Mouse (Mus musculus) heart, embryonic 16.5 days (tissue): ENCODE data around the gene Ptgir. TPM values are rescaled to one million over a fixed set of nuclear protein-coding genes. Genes with fewer than 3 reads are reported as not detected.

Source experiments
- ATAC-seq: fragments of 200-750 bp; cut with Nextera tagmentation; replicated peaks from 2 replicates; pipeline ENCODE4 v1.8.0; 2017; ENCODE audit warnings: moderate number of reproducible peaks; ENCODE audit not compliant: insufficient read depth, low FRiP score; ENCODE audit errors: extremely low read depth
- H3K27ac ChIP-seq: fragments of 300-500 bp; sonication (generic); 2 replicates; pipeline ENCODE4 v1.5.1; 2014; ENCODE audit warnings: mild to moderate bottlenecking, low read length, control low read depth, moderate library complexity
- H3K27me3 ChIP-seq: fragments of 300-500 bp; sonication (generic); 2 replicates; pipeline ENCODE4 v1.6.1; 2014; ENCODE audit warnings: low read length, mixed read lengths; ENCODE audit not compliant: control insufficient read depth, insufficient read depth
- H3K36me3 ChIP-seq: fragments of 300-500 bp; sonication (generic); 2 replicates; pipeline ENCODE4 v1.6.1; 2014; ENCODE audit not compliant: control insufficient read depth, insufficient read depth
- H3K4me1 ChIP-seq: fragments of 300-500 bp; sonication (generic); 2 replicates; pipeline ENCODE4 v1.6.1; 2014; ENCODE audit warnings: low read length, mixed read lengths; ENCODE audit not compliant: control insufficient read depth, insufficient read depth
- H3K4me2 ChIP-seq: fragments of 300-500 bp; sonication (generic); 2 replicates; pipeline ENCODE4 v1.6.1; 2014; ENCODE audit warnings: low read depth, mild to moderate bottlenecking, control low read depth, low read length
- H3K4me3 ChIP-seq: fragments of 300-500 bp; sonication (generic); 2 replicates; pipeline ENCODE4 v1.5.1; 2014; ENCODE audit warnings: mild to moderate bottlenecking, control low read depth, low read length
- H3K9ac ChIP-seq: fragments of 300-500 bp; sonication (generic); 2 replicates; pipeline ENCODE4 v1.6.1; 2014; ENCODE audit warnings: low read length, control low read depth
- H3K9me3 ChIP-seq: fragments of 300-500 bp; sonication (generic); replicated peaks from 2 replicates; pipeline ENCODE4 v1.6.1; 2016; ENCODE audit warnings: low read length; ENCODE audit not compliant: control insufficient read depth
- whole genome bisulfite sequencing: fragments of 180-500 bp; shearing (Covaris S2); extraction: QIAGEN DNeasy Blood & Tissue Kit; methylation state at CpG from one replicate; pipeline ENCODE4 v1.1.7; 2014; 5-methylcytosine and 5-hydroxymethylcytosine counted together
- polyA plus RNA-seq: library from polyadenylated mRNA; unstranded; fragments of >200 nt; fragmentation: Nextera tagmentation; extraction: Ambion mirVana; gene quantifications from 2 replicates; pipeline ENCODE4 v1.2.1, GENCODE M21; 2015

Gene Ptgir
- polyA plus RNA-seq, 1 experiment from 2014 or later, result 1.4 TPM

DNA sequence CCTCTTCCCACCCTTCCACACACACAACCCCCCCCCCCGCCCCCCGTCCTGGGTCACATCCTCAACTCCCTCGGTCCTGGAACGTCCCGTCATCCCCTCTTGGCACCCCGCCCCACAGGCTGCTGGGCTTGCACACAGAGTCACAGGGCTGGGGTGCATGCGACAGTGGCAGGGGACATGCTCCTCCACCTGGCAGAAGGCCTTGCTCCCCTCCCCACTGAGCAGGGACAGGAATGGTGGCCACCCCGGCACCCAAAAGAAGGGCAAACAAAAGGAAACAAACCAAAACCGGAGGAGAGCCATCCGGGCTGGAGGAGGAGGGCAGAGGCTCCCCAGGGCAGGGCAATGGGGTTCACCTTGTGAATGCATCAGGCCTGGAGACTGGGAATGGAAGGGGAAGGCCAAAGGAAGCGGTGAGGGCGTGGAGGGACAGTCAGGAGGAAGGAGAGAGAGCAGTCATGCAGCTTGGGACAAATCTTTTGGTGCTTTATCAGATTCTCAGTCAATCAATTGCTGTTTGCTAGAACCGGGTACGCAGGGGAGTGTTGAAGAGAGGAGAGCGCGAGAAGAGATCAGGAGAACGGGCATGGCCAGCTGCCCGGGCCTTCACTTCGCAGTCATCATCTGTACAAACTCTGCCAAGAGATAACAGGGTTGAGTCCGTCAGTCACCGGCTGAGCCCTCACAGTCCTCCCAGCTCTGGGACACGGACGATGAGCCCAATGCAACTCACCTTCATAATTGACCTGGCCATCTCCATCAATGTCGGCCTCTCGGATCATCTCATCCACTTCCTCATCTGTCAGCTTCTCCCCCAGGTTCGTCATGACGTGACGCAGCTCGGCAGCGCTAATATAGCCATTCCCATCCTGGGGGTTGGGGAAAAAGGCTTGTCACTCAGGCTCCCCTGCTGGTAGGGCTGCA is 10.3 kb downstream of the Ptgir start:
- 57% methylated on average over 29 of the region's 30 CpGs for WGBS
- Histone ChIP-seq H3K27me3 (0 out of 2 replicates have a peak, but pooled peaks cover 2% of the 10 kb centered on the region), H3K36me3 (peaks cover 44% of the 10 kb centered on the region), H3K9me3 (no peaks in the 10 kb centered on the region), H3K4me2 (no peak overlapping the region), H3K4me1 (peaks cover 30% of the 10 kb centered on the region), H3K4me3 (no peak overlapping the region), H3K27ac (no peak overlapping the region), H3K9ac (no peak overlapping the region)
- no peak for ATAC-seq

DNA sequence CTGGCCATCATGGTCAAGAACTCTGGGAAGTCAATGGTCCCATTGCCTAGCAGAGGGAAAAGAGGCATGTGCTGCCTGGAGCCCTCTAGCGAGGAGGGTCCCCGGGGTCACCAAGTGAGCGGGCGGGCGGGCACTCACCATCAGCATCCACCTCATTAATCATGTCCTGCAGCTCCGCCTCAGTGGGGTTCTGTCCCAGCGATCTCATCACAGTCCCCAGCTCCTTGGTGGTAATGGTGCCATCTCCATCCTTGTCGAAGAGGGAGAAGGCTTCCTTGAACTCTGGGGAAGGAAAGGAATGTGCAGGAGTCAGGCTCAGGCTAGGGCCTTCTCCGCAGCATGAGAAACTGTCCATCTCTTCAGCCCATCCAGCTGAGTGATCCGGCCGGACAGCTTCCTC is 11.2 kb downstream of the Ptgir start:
- 80% methylated on average over 11 of the region's 11 CpGs for WGBS
- Histone ChIP-seq H3K4me1 (peaks cover 39% of the 10 kb centered on the region), H3K9ac (no peak overlapping the region), H3K4me2 (no peak overlapping the region), H3K4me3 (no peak overlapping the region), H3K36me3 (peaks cover 44% of the 10 kb centered on the region), H3K27ac (no peak overlapping the region), H3K9me3 (no peaks in the 10 kb centered on the region), H3K27me3 (0 out of 2 replicates have a peak, but pooled peaks cover 2% of the 10 kb centered on the region)
- no peak for ATAC-seq

DNA sequence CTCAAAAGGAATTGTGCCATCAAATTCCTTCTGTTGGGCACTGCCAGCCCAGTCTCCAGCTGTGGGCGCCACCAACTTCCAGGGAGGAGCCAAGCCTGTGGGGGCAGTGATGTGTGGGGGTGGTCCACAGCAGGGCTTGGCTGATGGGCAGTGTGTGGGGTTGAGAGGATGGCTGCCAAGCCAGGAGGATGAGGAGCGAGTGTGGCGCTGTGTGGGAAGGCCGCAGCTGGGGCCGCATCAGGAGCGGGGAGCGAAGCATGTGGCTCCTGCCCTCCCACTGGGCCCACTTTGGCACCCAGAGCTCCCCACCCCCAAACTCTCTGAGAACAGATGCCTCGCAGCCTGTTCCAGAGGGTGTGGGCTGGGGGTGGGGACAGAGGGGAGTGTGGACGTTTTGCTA is 11.7 kb downstream of the Ptgir start:
- Histone ChIP-seq H3K27me3 (no peaks in the 10 kb centered on the region), H3K4me2 (no peak overlapping the region), H3K9ac (no peak overlapping the region), H3K36me3 (peaks cover 44% of the 10 kb centered on the region), H3K27ac (no peak overlapping the region), H3K4me3 (no peak overlapping the region), H3K9me3 (no peaks in the 10 kb centered on the region), H3K4me1 (peaks cover 44% of the 10 kb centered on the region)
- ATAC-seq, result no peak
- WGBS, result 75% methylated on average over 9 of the region's 9 CpGs

DNA sequence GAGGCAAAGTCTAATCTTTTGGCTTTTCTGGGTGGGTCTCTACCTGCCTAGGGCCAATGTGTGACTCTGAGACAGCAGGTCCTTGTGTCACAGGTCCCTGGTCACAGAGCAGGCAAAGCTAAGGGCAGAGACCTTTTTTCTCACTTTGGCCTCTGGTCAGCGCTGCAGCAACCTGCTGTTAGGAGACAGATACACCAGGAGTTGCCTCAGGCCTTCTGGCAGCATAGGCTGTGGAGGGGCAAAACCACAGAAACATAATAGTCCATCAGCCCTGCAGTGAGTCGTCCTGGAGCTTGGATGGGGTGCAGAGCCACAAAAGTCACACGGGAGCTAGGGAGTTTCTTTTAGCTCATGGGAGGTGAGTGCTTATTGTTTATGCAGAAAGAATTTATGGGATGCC is 12.4 kb downstream of the Ptgir start:
- Histone ChIP-seq H3K27ac (no peak overlapping the region), H3K36me3 (peaks cover 44% of the 10 kb centered on the region), H3K27me3 (no peaks in the 10 kb centered on the region), H3K9ac (no peak overlapping the region), H3K4me1 (peaks cover 45% of the 10 kb centered on the region), H3K9me3 (no peaks in the 10 kb centered on the region), H3K4me3 (no peak overlapping the region), H3K4me2 (no peak overlapping the region)
- ATAC-seq, result no peak
- 79% methylated on average over 3 of the region's 3 CpGs for WGBS

DNA sequence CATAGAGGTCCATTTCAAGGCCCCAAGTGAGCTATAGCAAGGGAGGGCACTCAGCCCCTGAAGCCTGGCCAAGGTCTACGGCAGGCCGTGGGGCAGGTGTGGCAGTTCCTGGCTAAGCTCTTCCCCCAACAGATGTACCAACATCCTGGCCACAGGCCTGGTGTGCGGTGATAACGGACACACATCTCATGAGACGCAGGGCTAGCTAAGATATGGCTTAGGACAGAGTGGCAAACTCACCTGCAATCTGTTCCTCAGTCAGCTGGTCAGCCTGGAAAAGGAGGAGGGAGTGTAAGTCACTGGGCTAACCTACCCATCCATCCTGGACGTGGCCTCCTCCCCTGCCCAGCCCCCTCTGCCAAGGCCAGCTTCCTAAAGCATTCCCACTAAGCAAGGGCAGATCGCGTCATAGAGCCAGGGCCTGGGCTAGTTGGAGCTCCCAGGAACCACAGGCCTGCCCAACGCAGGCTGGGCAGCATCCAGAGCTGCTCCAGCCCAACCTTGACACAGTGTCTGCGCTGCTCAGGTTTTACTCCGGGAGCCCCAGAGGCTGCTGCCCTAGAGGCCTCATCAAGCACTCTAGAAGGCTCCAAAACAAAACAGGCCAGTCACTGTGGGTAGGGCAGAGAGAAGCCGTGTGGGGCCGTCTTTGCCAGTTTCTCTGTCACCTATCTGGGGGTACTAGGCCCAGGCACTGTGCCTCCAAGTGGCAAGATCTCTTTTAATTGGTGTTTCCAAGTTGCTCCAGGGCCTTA is 13.3 kb downstream of the Ptgir start:
- Histone ChIP-seq H3K27ac (0 out of 2 replicates have a peak overlapping the region, but pooled peaks have one; percentile 25), H3K36me3 (peaks cover 39% of the 10 kb centered on the region), H3K4me3 (no peak overlapping the region), H3K9me3 (no peaks in the 10 kb centered on the region), H3K9ac (peak overlapping the region; percentile 37; the same call in 1 of the 2 replicates), H3K27me3 (no peaks in the 10 kb centered on the region), H3K4me2 (no peak overlapping the region), H3K4me1 (peaks cover 45% of the 10 kb centered on the region)
- no peak for ATAC-seq
- WGBS, result 77% methylated on average over 13 of the region's 13 CpGs

DNA sequence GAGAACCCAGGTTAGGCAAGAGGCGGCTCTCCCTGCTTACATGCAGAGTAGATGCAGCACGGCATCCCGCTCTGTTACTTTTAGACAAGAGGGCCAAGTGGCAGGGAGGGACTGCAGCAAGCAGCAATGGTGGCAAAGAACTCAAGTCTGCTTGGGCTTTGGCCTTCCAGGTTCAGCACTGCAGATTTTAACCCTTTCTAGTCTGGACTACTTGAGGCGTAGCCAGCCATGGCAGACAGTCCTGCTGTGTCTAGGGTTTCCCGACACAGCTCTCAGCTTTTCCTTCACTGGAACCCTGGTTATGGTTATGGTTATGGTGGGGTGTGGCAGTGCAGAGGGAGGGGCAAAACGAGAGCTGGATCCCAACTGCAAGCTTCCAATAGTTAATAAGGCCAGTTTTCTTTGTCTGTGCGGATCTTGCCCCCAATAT is 13.9 kb downstream of the Ptgir start:
- no peak overlapping the region for H3K9ac ChIP-seq
- H3K4me3 ChIP-seq, result no peak overlapping the region
- H3K36me3 ChIP-seq, result peaks cover 33% of the 10 kb centered on the region
- no peak overlapping the region for H3K27ac ChIP-seq
- H3K4me2 ChIP-seq, result no peak overlapping the region
- peaks cover 45% of the 10 kb centered on the region for H3K4me1 ChIP-seq
- no peak for ATAC-seq
- no peaks in the 10 kb centered on the region for H3K9me3 ChIP-seq
- 83% methylated on average over 7 of the region's 7 CpGs for WGBS
- H3K27me3 ChIP-seq, result no peaks in the 10 kb centered on the region

DNA sequence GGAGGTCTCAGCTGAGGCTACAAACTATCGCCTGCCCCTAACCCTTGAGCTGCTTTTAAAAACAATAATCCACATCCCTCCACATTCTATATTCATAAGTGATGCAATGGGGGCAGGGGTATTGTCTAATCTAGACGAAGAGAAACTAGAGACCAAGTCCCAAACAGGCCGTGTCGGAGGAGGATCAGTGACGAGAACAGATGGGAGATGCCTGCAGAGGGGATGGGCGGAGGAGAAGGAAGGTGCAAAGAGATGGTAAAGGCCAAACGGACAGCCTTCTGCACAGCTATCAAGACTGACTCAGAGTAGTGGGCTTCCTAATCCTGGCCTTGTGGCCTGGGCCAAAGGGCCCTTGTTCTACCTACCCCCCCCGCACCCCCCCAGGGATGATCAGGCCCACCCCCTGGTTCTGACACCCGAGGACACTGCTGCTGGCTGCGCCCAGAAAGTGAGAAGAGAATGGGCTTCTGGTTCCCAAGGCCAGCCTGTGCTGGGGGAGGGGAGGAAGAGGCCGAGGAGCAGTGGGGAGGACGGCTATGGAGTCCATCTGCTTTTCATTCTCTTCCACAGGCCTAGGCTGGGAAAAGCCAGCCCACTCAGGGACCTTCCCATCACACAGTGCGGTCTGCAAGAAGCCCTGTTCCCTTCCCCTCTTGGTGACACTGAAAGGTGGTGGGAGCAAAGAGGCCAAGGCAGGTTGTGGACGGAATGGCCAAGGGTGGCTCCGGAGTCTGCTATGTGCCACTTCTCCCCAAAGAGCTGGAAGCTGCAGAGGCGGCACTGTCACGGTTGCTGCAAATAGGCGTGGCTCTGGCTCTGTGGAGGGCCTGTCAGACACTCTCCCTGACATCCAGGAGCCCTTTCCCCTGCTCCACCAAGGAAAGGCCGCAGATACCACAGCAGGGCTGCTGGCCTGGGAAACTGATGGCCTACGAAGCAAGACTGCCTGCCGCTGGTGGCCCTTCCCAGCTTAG is 14.8 kb downstream of the Ptgir start:
- H3K9ac ChIP-seq, result peak overlapping the region; percentile 95
- H3K4me2 ChIP-seq, result peak overlapping the region; percentile 96
- peaks cover 45% of the 10 kb centered on the region for H3K4me1 ChIP-seq
- ATAC-seq, result no peak
- peak overlapping the region; percentile 76 for H3K4me3 ChIP-seq
- WGBS, result 52% methylated on average over 21 of the region's 21 CpGs
- peak overlapping the region; percentile 63 for H3K27ac ChIP-seq
- no peaks in the 10 kb centered on the region for H3K9me3 ChIP-seq
- no peaks in the 10 kb centered on the region for H3K27me3 ChIP-seq
- H3K36me3 ChIP-seq, result peaks cover 25% of the 10 kb centered on the region

DNA sequence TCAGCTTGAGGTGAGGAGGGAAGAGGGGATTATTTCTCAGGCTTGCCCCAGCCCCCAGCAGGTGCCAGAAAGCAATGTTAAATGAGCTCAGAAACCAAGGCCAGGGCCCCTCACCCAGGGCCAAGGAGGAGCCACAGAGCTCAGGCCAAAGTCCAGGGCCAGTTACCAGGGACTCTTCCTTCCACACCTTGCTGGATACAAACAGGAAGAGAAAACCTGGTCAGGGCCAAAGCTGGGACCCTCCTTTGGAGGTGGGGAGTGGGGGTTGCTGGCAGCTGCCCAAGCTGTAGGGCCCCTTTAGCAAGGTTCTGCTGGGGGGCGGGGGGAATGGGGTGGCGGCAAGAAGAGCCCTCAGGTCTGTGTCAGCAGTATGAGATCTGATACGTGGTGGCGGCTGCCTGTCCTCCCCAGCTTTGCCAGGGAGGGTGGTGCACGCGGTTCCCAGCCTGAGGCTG is 15.6 kb downstream of the Ptgir start:
- 45% methylated on average over 6 of the region's 6 CpGs for WGBS
- Histone ChIP-seq H3K36me3 (peaks cover 17% of the 10 kb centered on the region), H3K4me3 (peak overlapping the region; percentile 76), H3K4me2 (peak overlapping the region; percentile 96), H3K4me1 (peaks cover 37% of the 10 kb centered on the region), H3K27ac (peak overlapping the region; percentile 63), H3K27me3 (no peaks in the 10 kb centered on the region), H3K9ac (peak overlapping the region; percentile 95), H3K9me3 (no peaks in the 10 kb centered on the region)
- no peak for ATAC-seq
